Mouse (Mus musculus): ENCODE measurements around the gene Nmnat2. TPM values are rescaled to one million over a fixed set of nuclear protein-coding genes. Genes with fewer than 3 reads are reported as not detected.

Nmnat2 gene
- polyA plus RNA-seq, 1 experiment from 2014 or later = 3.8 TPM

DNA sequence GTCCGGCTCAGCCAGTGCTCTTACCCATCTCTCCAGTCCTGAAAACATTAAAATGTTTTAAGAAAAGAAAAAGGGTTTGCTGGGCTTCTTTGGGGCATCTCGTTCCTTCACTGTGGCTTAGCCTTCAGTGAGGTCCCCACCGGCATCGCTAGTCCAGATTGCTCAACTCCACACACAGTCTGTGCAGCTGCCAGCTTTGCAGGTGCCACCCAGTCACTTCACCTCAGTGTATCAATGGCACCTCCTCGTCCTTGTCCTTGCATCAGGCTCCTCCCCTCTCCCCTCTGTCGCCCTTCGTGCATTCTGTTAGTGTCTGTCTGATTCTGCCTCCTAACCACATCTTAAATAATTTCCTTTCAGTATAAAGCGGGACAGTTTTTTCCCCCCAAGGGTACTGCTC, 45.2 kb downstream of the Nmnat2 start:
- 62% methylated on average over 8 of the region's 8 CpGs for WGBS
- ATAC-seq (ENCODE audit: low read depth) = no peak
- H3K4me3 ChIP-seq (ENCODE audit: low read length) = no peak overlapping the region

DNA sequence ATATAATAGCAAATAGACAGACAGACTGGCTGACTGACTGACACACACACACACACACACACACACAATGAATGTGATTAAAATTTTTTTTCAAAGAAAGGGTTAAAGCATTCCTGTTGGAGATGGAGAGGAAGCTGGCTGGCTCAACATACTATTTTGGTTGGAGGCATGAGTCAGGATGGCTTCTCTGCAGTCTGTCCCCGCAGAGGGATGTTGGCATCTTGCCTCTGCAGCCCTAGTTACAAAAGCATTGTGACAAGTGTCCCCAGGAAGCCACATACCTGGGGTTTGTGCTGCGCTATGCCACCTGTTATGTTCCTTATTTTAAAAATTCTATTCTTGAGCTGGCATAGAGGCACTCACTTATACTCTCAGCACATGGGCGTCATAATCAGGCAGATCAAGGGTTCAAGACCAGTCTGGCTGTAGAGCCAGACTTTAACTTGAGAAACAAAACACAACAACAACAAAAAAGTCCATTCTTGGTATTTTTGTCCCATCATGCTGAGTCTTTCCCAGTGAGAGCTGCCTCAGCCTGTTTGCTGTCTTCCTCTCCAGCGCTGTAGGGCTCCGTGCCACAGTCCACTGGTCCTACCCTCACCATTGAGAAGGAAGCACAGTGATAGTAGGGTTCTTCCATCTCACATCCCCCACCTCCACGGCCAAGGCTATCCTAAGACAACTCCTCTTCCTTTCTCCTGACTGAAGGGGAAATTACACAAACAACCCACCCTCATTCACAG, 45.9 kb downstream of the Nmnat2 start:
- no peak overlapping the region for H3K4me3 ChIP-seq (ENCODE audit: low read length)
- H3K36me3 ChIP-seq (ENCODE audit: control insufficient read depth, insufficient read depth, low read length) = no peaks in the 10 kb centered on the region
- no peak overlapping the region for H3K27ac ChIP-seq (ENCODE audit: low read length)
- H3K9me3 ChIP-seq (ENCODE audit: control insufficient read depth, low read length) = no peaks in the 10 kb centered on the region
- no peak overlapping the region for H3K4me2 ChIP-seq (ENCODE audit: low read depth, low read length)
- no peak for ATAC-seq (ENCODE audit: low read depth)
- peaks cover 12% of the 10 kb centered on the region for H3K4me1 ChIP-seq (replicated peaks; ENCODE audit: control insufficient read depth, insufficient read depth, low read length)
- H3K9ac ChIP-seq (ENCODE audit: low read length) = no peak overlapping the region
- H3K27me3 ChIP-seq (ENCODE audit: control insufficient read depth, insufficient read depth, low read depth, low read length) = no peaks in the 10 kb centered on the region
- WGBS = 64% methylated on average over 6 of the region's 6 CpGs

More for the DNA sequence above, 45.2 kb downstream of the Nmnat2 start:
- Histone ChIP-seq H3K27ac (ENCODE audit: low read length) (no peak overlapping the region), H3K9ac (ENCODE audit: low read length) (no peak overlapping the region), H3K9me3 (ENCODE audit: control insufficient read depth, low read length) (no peaks in the 10 kb centered on the region), H3K4me1 (replicated peaks; ENCODE audit: control insufficient read depth, insufficient read depth, low read length) (peaks cover 8% of the 10 kb centered on the region), H3K4me2 (ENCODE audit: low read depth, low read length) (no peak overlapping the region), H3K27me3 (ENCODE audit: control insufficient read depth, insufficient read depth, low read depth, low read length) (no peaks in the 10 kb centered on the region), H3K36me3 (ENCODE audit: control insufficient read depth, insufficient read depth, low read length) (no peaks in the 10 kb centered on the region)

- no peak overlapping the region for H3K4me3 ChIP-seq (ENCODE audit: low read length)
- H3K9me3 ChIP-seq (ENCODE audit: control insufficient read depth, low read length) = no peaks in the 10 kb centered on the region
- H3K27me3 ChIP-seq (ENCODE audit: control insufficient read depth, insufficient read depth, low read depth, low read length) = no peaks in the 10 kb centered on the region
- no peak for ATAC-seq (ENCODE audit: low read depth)
- H3K4me2 ChIP-seq (ENCODE audit: low read depth, low read length) = no peak overlapping the region
- no peak overlapping the region for H3K9ac ChIP-seq (ENCODE audit: low read length)
- peaks cover 15% of the 10 kb centered on the region for H3K4me1 ChIP-seq (replicated peaks; ENCODE audit: control insufficient read depth, insufficient read depth, low read length)
- 64% methylated on average over 11 of the region's 11 CpGs for WGBS
- H3K36me3 ChIP-seq (ENCODE audit: control insufficient read depth, insufficient read depth, low read length) = no peaks in the 10 kb centered on the region
- no peak overlapping the region for H3K27ac ChIP-seq (ENCODE audit: low read length)
Observed at GRCm38 (mm10) chr1:153002295-153003050, 47.7 kb downstream of the Nmnat2 start.

- 60% methylated on average over 2 of the region's 2 CpGs for WGBS
- no peak overlapping the region for H3K27ac ChIP-seq (ENCODE audit: low read length)
- H3K27me3 ChIP-seq (ENCODE audit: control insufficient read depth, insufficient read depth, low read depth, low read length) = no peaks in the 10 kb centered on the region
Observed at GRCm38 (mm10) chr1:153004472-153004871, 49.7 kb downstream of the Nmnat2 start.

DNA sequence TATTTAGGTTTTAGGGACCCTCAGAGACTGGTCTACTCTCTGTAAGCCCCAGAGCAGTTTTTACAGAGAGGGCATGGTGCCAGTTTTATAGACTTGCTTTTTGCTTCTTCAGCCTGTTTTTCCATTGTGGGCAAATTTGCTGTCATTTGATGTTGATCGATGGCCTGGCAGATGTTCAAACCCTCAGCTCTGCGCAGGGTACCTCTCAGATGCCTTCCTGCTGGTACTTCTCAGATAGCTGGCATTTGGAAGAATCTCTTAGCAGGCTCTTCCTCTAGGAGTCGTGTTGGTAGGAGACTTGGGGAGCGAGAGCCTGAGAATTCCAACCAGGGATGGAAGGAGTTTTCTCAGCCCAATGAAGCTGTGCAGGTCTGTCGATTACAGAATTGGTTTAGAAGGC, 51.3 kb downstream of the Nmnat2 start:
- H3K27me3 ChIP-seq (ENCODE audit: control insufficient read depth, insufficient read depth, low read depth, low read length) = no peaks in the 10 kb centered on the region
- no peak overlapping the region for H3K4me2 ChIP-seq (ENCODE audit: low read depth, low read length)
- peaks cover 7% of the 10 kb centered on the region; the same call in 1 of the 2 replicates for H3K4me1 ChIP-seq (replicated peaks; ENCODE audit: control insufficient read depth, insufficient read depth, low read length)
- no peaks in the 10 kb centered on the region for H3K36me3 ChIP-seq (ENCODE audit: control insufficient read depth, insufficient read depth, low read length)
- 0 out of 2 replicates have a peak overlapping the region, but pooled peaks have one; percentile 2 for H3K27ac ChIP-seq (ENCODE audit: low read length)
- no peak overlapping the region for H3K4me3 ChIP-seq (ENCODE audit: low read length)
- no peak for ATAC-seq (ENCODE audit: low read depth)
- no peak overlapping the region for H3K9ac ChIP-seq (ENCODE audit: low read length)
- no peaks in the 10 kb centered on the region for H3K9me3 ChIP-seq (ENCODE audit: control insufficient read depth, low read length)
- WGBS = 46% methylated on average over 5 of the region's 5 CpGs

More at GRCm38 (mm10) chr1:153004472-153004871, 49.7 kb downstream of the Nmnat2 start:
- H3K9ac ChIP-seq (ENCODE audit: low read length) = no peak overlapping the region
- H3K4me3 ChIP-seq (ENCODE audit: low read length) = no peak overlapping the region
- no peaks in the 10 kb centered on the region for H3K9me3 ChIP-seq (ENCODE audit: control insufficient read depth, low read length)
- ATAC-seq (ENCODE audit: low read depth) = 0 out of 2 replicates have a peak, but pooled peaks have one; percentile 26
- no peak overlapping the region for H3K4me2 ChIP-seq (ENCODE audit: low read depth, low read length)
- peaks cover 10% of the 10 kb centered on the region; the same call in 1 of the 2 replicates for H3K4me1 ChIP-seq (replicated peaks; ENCODE audit: control insufficient read depth, insufficient read depth, low read length)
- H3K36me3 ChIP-seq (ENCODE audit: control insufficient read depth, insufficient read depth, low read length) = no peaks in the 10 kb centered on the region

- Histone ChIP-seq H3K4me1 (replicated peaks; ENCODE audit: control insufficient read depth, insufficient read depth, low read length) (peaks cover 7% of the 10 kb centered on the region; the same call in 1 of the 2 replicates), H3K4me3 (ENCODE audit: low read length) (no peak overlapping the region), H3K9me3 (ENCODE audit: control insufficient read depth, low read length) (no peaks in the 10 kb centered on the region), H3K9ac (ENCODE audit: low read length) (no peak overlapping the region), H3K4me2 (ENCODE audit: low read depth, low read length) (no peak overlapping the region), H3K27ac (ENCODE audit: low read length) (no peak overlapping the region), H3K36me3 (ENCODE audit: control insufficient read depth, insufficient read depth, low read length) (no peaks in the 10 kb centered on the region), H3K27me3 (ENCODE audit: control insufficient read depth, insufficient read depth, low read depth, low read length) (no peaks in the 10 kb centered on the region)
- 79% methylated on average over 4 of the region's 4 CpGs for WGBS
- ATAC-seq (ENCODE audit: low read depth) = no peak
Observed at GRCm38 (mm10) chr1:153006761-153007160, 52.0 kb downstream of the Nmnat2 start.

- 69% methylated on average over 5 of the region's 5 CpGs for WGBS
- H3K4me1 ChIP-seq (replicated peaks; ENCODE audit: control insufficient read depth, insufficient read depth, low read length) = peaks cover 7% of the 10 kb centered on the region; the same call in 1 of the 2 replicates
Observed at GRCm38 (mm10) chr1:153007292-153007691, 52.5 kb downstream of the Nmnat2 start.

GRCm38 (mm10) chr1:153007824-153008223, 53.0 kb downstream of the Nmnat2 start:
- Histone ChIP-seq H3K9ac (ENCODE audit: low read length) (no peak overlapping the region), H3K36me3 (ENCODE audit: control insufficient read depth, insufficient read depth, low read length) (no peaks in the 10 kb centered on the region), H3K4me2 (ENCODE audit: low read depth, low read length) (no peak overlapping the region), H3K27me3 (ENCODE audit: control insufficient read depth, insufficient read depth, low read depth, low read length) (no peaks in the 10 kb centered on the region), H3K4me1 (replicated peaks; ENCODE audit: control insufficient read depth, insufficient read depth, low read length) (peaks cover 7% of the 10 kb centered on the region; the same call in 1 of the 2 replicates), H3K27ac (ENCODE audit: low read length) (no peak overlapping the region), H3K9me3 (ENCODE audit: control insufficient read depth, low read length) (no peaks in the 10 kb centered on the region), H3K4me3 (ENCODE audit: low read length) (no peak overlapping the region)
- 81% methylated on average over 6 of the region's 6 CpGs for WGBS
- ATAC-seq (ENCODE audit: low read depth) = no peak

More at GRCm38 (mm10) chr1:153007292-153007691, 52.5 kb downstream of the Nmnat2 start:
- no peak overlapping the region for H3K9ac ChIP-seq (ENCODE audit: low read length)
- H3K4me3 ChIP-seq (ENCODE audit: low read length) = no peak overlapping the region
- H3K4me2 ChIP-seq (ENCODE audit: low read depth, low read length) = no peak overlapping the region
- H3K36me3 ChIP-seq (ENCODE audit: control insufficient read depth, insufficient read depth, low read length) = no peaks in the 10 kb centered on the region
- H3K27ac ChIP-seq (ENCODE audit: low read length) = no peak overlapping the region
- ATAC-seq (ENCODE audit: low read depth) = no peak
- no peaks in the 10 kb centered on the region for H3K27me3 ChIP-seq (ENCODE audit: control insufficient read depth, insufficient read depth, low read depth, low read length)
- H3K9me3 ChIP-seq (ENCODE audit: control insufficient read depth, low read length) = no peaks in the 10 kb centered on the region

DNA sequence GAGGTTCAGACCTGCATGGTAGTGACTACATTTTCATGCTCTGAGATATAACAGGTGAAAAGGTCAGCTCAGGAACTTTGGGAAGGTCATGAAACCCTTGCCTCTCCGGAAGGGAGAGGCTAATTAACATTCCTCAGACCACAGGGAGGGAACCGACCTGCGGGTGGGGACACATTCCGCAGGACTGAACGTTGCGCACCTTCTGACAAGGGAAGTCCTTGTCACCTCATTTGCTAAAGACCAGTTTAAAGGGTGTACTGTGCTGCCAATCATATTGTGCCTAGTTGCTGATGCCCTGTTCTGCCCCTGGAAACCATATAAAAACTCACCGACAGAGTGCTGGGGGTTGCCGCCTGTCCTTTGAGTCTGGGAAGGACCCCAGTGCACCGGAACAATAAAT, 54.5 kb downstream of the Nmnat2 start:
- H3K4me3 ChIP-seq (ENCODE audit: low read length) = no peak overlapping the region
- WGBS = 50% methylated on average over 9 of the region's 9 CpGs
- no peaks in the 10 kb centered on the region for H3K36me3 ChIP-seq (ENCODE audit: control insufficient read depth, insufficient read depth, low read length)
- H3K27ac ChIP-seq (ENCODE audit: low read length) = no peak overlapping the region
- ATAC-seq (ENCODE audit: low read depth) = no peak
- no peaks in the 10 kb centered on the region for H3K27me3 ChIP-seq (ENCODE audit: control insufficient read depth, insufficient read depth, low read depth, low read length)
- no peak overlapping the region for H3K4me2 ChIP-seq (ENCODE audit: low read depth, low read length)
- no peaks in the 10 kb centered on the region for H3K9me3 ChIP-seq (ENCODE audit: control insufficient read depth, low read length)
- peaks cover 14% of the 10 kb centered on the region for H3K4me1 ChIP-seq (replicated peaks; ENCODE audit: control insufficient read depth, insufficient read depth, low read length)
- no peak overlapping the region for H3K9ac ChIP-seq (ENCODE audit: low read length)
